Mouse (Mus musculus): ENCODE measurements around the gene Usp32. TPM values are rescaled to one million over a fixed set of nuclear protein-coding genes. Genes with fewer than 3 reads are reported as not detected.

Usp32 gene
- polyA plus RNA-seq (2015; fragmentation: Nextera tagmentation; extraction: Ambion mirVana) = 10.3 and 11.6 TPM in 2 replicates

DNA sequence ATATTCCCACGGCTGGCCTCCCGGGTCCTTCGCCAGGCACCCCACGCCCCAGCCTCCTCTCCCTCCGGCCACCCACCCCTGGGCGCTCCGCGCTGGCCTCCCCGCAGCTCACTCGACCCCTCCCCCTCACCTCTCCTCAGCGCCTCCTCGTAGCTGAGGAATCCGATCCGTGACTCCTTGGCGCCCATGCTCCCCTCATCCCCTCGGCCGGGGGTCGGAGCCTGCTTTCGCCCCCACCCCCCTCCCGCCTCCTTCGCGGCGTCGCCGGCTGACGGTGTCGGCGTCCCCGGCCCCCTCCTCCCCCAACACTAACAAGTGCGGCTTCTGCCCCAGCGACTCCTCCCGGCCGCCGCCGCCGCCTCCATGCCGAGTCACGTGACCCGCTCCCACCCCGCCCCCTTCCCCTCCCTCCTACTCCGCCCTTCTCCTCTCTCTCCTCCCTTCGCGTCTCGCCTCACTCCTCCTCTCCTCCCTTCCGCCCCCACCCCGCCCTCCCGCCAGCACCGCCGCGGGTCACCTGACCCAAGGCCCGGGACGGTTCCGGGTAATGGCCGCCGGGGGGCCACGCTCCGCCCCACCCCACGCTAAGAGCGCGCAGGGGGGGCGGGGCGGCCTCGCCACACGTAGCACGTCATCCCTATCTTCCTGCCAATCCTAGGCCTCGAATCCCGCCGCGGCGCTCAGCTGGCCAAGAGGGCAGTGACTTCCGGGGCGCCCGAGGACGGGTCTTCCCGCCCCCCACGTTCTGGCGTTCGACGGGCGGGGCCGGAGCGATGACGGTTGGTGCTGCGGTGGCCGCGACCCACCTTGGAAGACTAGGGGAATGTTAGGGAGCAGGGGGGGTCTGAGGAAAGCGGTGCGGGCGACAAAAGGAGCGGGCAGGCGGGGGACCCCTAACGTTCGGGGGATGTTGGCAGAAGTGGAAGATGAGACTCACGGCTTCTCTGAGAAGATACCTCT, at the start of gene Usp32:
Usp32 (minus strand) TSS at position 581 of the 960 bp plus-strand sequence.
- ATAC-seq = peak; percentile 98
- Histone ChIP-seq H3K9me3 (no peaks in the 10 kb centered on the region), H3K36me3 (no peaks in the 10 kb centered on the region), H3K9ac (replicated peaks) (peak within 1 kb of the TSS; percentile 94), H3K27ac (peak within 1 kb of the TSS; percentile 92), H3K27me3 (no peaks in the 10 kb centered on the region), H3K4me3 (replicated peaks) (peak within 1 kb of the TSS; percentile 87), H3K4me2 (replicated peaks) (peak within 1 kb of the TSS; percentile 78), H3K4me1 (replicated peaks) (peaks cover 29% of the 10 kb centered on the region)
- under 1% methylated on average over 91 of the region's 94 CpGs for WGBS

GRCm38 (mm10) chr11:85189110-85189509, 49.1 kb upstream of the Usp32 start:
- H3K27ac ChIP-seq = no peak overlapping the region
- no peaks in the 10 kb centered on the region for H3K9me3 ChIP-seq
- no peak overlapping the region for H3K9ac ChIP-seq (replicated peaks)
- 96% methylated on average over 4 of the region's 4 CpGs for WGBS
- H3K4me3 ChIP-seq (replicated peaks) = no peak overlapping the region
- peaks cover 54% of the 10 kb centered on the region for H3K36me3 ChIP-seq
- H3K4me1 ChIP-seq (replicated peaks) = no peaks in the 10 kb centered on the region
- no peak overlapping the region for H3K4me2 ChIP-seq (replicated peaks)
- ATAC-seq = no peak
- no peaks in the 10 kb centered on the region for H3K27me3 ChIP-seq

GRCm38 (mm10) chr11:85184839-85185238, 44.9 kb upstream of the Usp32 start:
- Histone ChIP-seq H3K9me3 (no peaks in the 10 kb centered on the region), H3K27ac (no peak overlapping the region), H3K4me3 (replicated peaks) (no peak overlapping the region), H3K27me3 (no peaks in the 10 kb centered on the region), H3K4me1 (replicated peaks) (peaks cover 8% of the 10 kb centered on the region; the same call in 1 of the 2 replicates), H3K4me2 (replicated peaks) (no peak overlapping the region), H3K36me3 (peaks cover 16% of the 10 kb centered on the region), H3K9ac (replicated peaks) (no peak overlapping the region)
- ATAC-seq = no peak
- WGBS = 87% methylated on average over 6 of the region's 6 CpGs

- H3K9me3 ChIP-seq = no peaks in the 10 kb centered on the region
- H3K4me3 ChIP-seq (replicated peaks) = no peak overlapping the region
- H3K36me3 ChIP-seq = peaks cover 9% of the 10 kb centered on the region
- 65% methylated on average over 5 of the region's 5 CpGs for WGBS
- H3K27me3 ChIP-seq = no peaks in the 10 kb centered on the region
- peaks cover 8% of the 10 kb centered on the region; the same call in 1 of the 2 replicates for H3K4me1 ChIP-seq (replicated peaks)
- no peak for ATAC-seq
- no peak overlapping the region for H3K27ac ChIP-seq
- no peak overlapping the region for H3K9ac ChIP-seq (replicated peaks)
- H3K4me2 ChIP-seq (replicated peaks) = no peak overlapping the region
Measured at GRCm38 (mm10) chr11:85184082-85184481, 44.1 kb upstream of the Usp32 start.

- H3K27ac ChIP-seq = peak overlapping the region; percentile 64
- peak; percentile 49 for ATAC-seq
- peaks cover 2% of the 10 kb centered on the region; the same call in 1 of the 2 replicates for H3K36me3 ChIP-seq
- H3K4me3 ChIP-seq (replicated peaks) = peak overlapping the region; percentile 35
- H3K9ac ChIP-seq (replicated peaks) = peak overlapping the region; percentile 55
- H3K9me3 ChIP-seq = no peaks in the 10 kb centered on the region
- peak overlapping the region; percentile 55 for H3K4me2 ChIP-seq (replicated peaks)
- peaks cover 8% of the 10 kb centered on the region; the same call in 1 of the 2 replicates for H3K4me1 ChIP-seq (replicated peaks)
- 29% methylated on average over 13 of the region's 13 CpGs for WGBS
- H3K27me3 ChIP-seq = no peaks in the 10 kb centered on the region
Measured at GRCm38 (mm10) chr11:85183284-85183779, 43.4 kb upstream of the Usp32 start.

GRCm38 (mm10) chr11:85182617-85183283, 42.8 kb upstream of the Usp32 start:
- no peaks in the 10 kb centered on the region for H3K27me3 ChIP-seq
- peak; percentile 96 for ATAC-seq
- H3K9ac ChIP-seq (replicated peaks) = peak overlapping the region; percentile 55
- 7% methylated on average over 19 of the region's 20 CpGs for WGBS
- H3K4me2 ChIP-seq (replicated peaks) = peak overlapping the region; percentile 55
- H3K27ac ChIP-seq = peak overlapping the region; percentile 64
- no peaks in the 10 kb centered on the region for H3K36me3 ChIP-seq
- H3K9me3 ChIP-seq = no peaks in the 10 kb centered on the region
- peak overlapping the region; percentile 35 for H3K4me3 ChIP-seq (replicated peaks)
- H3K4me1 ChIP-seq (replicated peaks) = peaks cover 8% of the 10 kb centered on the region; the same call in 1 of the 2 replicates

DNA sequence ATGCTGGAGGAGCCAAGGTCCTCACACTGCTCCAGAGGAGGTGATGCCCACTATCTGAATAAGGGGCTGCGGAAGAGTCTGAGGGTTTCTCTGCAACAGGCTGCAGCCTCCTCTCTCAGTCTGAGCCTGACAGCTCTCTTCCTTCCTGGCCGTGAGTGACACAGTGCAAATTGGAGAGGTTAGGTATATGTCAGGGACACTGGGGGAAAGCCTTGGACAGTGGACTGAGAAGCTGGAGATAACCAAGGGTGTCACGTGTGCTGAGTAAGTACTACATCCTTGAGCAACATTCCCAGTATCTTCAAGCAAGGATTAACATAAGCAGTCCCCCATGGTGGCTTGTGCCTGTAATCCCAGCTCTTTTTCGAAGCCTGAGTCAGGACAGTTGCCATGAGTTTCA, 38.5 kb upstream of the Usp32 start:
- no peaks in the 10 kb centered on the region for H3K36me3 ChIP-seq
- 87% methylated on average over 4 of the region's 4 CpGs for WGBS
- no peaks in the 10 kb centered on the region for H3K27me3 ChIP-seq
- H3K4me1 ChIP-seq (replicated peaks) = peaks cover 7% of the 10 kb centered on the region; the same call in 1 of the 2 replicates
- no peak for ATAC-seq
- H3K27ac ChIP-seq = no peak overlapping the region
- no peak overlapping the region for H3K4me2 ChIP-seq (replicated peaks)
- no peak overlapping the region for H3K4me3 ChIP-seq (replicated peaks)
- H3K9me3 ChIP-seq = no peaks in the 10 kb centered on the region
- no peak overlapping the region for H3K9ac ChIP-seq (replicated peaks)

DNA sequence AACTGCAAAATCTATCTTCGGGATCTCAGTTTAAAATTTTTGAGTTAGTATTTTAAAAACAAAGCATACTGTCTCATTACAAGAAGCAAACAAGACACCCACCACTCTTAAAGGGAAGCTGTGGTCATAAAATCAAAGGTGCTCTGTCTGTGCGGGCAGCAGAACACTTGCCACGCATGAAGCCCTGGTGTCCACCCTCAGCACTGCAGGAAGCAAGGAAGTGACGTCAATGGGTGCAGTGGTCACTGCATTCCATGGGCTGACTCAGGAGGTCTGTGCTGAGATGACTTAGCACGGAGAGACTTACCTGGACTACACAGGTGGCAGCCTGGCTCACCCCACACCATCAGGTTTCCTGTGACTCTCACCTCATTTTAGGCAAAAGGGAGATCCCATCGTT, 37.8 kb upstream of the Usp32 start:
- Histone ChIP-seq H3K27ac (no peak overlapping the region), H3K9ac (replicated peaks) (no peak overlapping the region), H3K4me1 (replicated peaks) (peaks cover 4% of the 10 kb centered on the region; the same call in 1 of the 2 replicates), H3K9me3 (no peaks in the 10 kb centered on the region), H3K4me3 (replicated peaks) (no peak overlapping the region), H3K27me3 (no peaks in the 10 kb centered on the region), H3K4me2 (replicated peaks) (no peak overlapping the region), H3K36me3 (no peaks in the 10 kb centered on the region)
- no peak for ATAC-seq
- WGBS = 84% methylated on average over 6 of the region's 6 CpGs

DNA sequence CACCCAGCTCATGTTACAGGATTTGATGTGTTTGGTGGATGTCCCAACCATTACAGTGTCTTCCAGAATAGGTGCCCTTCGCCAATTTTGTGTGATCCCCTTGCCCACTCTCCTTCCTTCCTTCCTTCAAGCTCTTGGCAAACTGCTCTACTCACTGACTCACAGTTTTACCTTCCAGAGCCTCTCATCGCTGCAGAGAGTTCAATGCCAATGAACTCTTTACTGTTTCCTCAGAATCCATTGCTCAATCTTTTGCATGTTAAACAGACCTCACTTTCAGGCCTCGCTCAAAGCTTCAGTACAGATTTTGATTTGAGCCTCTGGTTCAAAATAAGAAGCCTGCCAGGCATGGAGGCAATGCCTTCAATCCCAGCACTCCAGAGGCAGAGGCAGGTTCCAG, 36.0 kb upstream of the Usp32 start:
- no peak overlapping the region for H3K27ac ChIP-seq
- no peaks in the 10 kb centered on the region for H3K9me3 ChIP-seq
- no peak overlapping the region for H3K4me2 ChIP-seq (replicated peaks)
- 88% methylated on average over 3 of the region's 3 CpGs for WGBS
- no peaks in the 10 kb centered on the region for H3K4me1 ChIP-seq (replicated peaks)
- no peaks in the 10 kb centered on the region for H3K27me3 ChIP-seq
- no peaks in the 10 kb centered on the region for H3K36me3 ChIP-seq
- no peak for ATAC-seq
- peak overlapping the region; percentile 20; the same call in 1 of the 2 replicates for H3K9ac ChIP-seq (replicated peaks)
- no peak overlapping the region for H3K4me3 ChIP-seq (replicated peaks)

DNA sequence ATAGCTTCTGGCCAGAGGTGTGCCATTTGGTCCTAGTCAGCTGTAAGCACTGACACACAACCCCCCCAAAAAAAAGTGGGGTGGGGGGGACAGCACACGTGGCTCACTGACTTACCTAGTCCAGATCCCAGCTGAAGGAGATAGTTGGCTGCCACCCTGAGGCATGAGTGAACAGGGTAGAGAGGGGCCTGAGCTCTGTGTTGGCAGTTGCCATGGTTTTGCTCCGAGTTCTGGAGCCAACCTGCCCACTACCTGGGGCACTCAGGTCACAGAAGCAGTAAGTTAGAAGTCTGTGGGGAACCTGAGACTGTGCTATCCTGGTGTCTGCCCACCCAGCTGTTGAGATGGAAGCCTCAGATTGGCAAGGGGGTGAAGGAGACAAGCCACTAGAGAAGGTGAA, 30.9 kb upstream of the Usp32 start:
- H3K4me1 ChIP-seq (replicated peaks) = peaks cover 12% of the 10 kb centered on the region
- no peak overlapping the region for H3K4me3 ChIP-seq (replicated peaks)
- no peaks in the 10 kb centered on the region for H3K27me3 ChIP-seq
- H3K9ac ChIP-seq (replicated peaks) = no peak overlapping the region
- H3K4me2 ChIP-seq (replicated peaks) = no peak overlapping the region
- ATAC-seq = peak; percentile 20; the same call in 1 of the 2 replicates
- no peak overlapping the region for H3K27ac ChIP-seq
- 58% methylated on average over 2 of the region's 2 CpGs for WGBS
- H3K36me3 ChIP-seq = no peaks in the 10 kb centered on the region
- H3K9me3 ChIP-seq = no peaks in the 10 kb centered on the region

DNA sequence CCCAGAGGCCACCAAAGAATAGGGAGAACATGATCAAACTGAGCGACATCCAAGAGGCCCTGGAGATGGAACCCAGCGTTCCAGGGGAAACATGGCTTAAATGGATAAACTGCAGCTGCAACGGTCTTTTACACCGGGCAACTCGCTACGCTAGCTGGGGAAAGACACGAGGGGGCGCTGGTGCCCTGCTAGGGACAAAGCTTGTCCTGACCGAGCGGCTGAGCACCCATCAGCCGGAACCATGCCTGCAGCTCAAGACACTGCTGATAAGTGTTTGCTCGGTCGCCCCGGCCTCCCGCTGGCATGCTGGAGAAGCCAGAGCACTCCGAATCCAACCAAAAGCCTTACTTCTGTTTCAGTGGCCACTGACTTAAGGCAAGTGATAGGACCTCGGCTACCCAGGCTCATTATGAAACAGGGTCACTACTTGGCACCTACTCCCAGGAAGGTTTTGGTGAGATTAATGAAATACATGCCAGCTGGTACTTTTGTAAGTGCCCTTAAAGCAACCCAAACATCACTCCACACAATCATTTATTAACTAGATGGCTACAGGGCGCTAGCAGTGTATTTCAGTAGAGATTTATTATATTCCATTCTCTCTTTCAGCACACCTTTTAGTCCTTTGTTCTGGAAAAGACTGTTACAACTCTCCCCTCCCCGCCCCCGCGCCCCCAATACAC, 30.2 kb upstream of the Usp32 start, which contains the start of gene 1700125H20Rik:
1700125H20Rik (plus strand) TSS at position 347 of the 683 bp plus-strand sequence.
- 12% methylated on average over 21 of the region's 21 CpGs for WGBS
- peak within 1 kb of the TSS; percentile 53 for H3K9ac ChIP-seq (replicated peaks)
- no peak within 1 kb of the TSS for H3K27ac ChIP-seq
- H3K9me3 ChIP-seq = no peaks in the 10 kb centered on the region
- H3K36me3 ChIP-seq = no peaks in the 10 kb centered on the region
- peak within 1 kb of the TSS; percentile 55 for H3K4me2 ChIP-seq (replicated peaks)
- peaks cover 12% of the 10 kb centered on the region for H3K4me1 ChIP-seq (replicated peaks)
- H3K4me3 ChIP-seq (replicated peaks) = peak within 1 kb of the TSS; percentile 27
- ATAC-seq = peak; percentile 94
- no peaks in the 10 kb centered on the region for H3K27me3 ChIP-seq

All from midbrain, embryonic 13.5 days (tissue).